Mouse (Mus musculus) stomach, embryonic 16.5 days (tissue): ENCODE measurements around the gene Fbxo28. TPM values are rescaled to one million over a fixed set of nuclear protein-coding genes. Genes with fewer than 3 reads are reported as not detected.
"Not testable (repeated sequence)": the region's sequence is repeated elsewhere in the genome, so short reads cannot be mapped to it uniquely, and the experiment has no call there.

Experiments
- ATAC-seq: fragments of 200-750 bp; cut with Nextera tagmentation; 2 replicates; pipeline ENCODE4 v1.8.0; 2017; ENCODE audit warnings: moderate number of reproducible peaks, moderate TSS enrichment; ENCODE audit not compliant: insufficient read depth, low FRiP score
- H3K27ac ChIP-seq: fragments of 300-500 bp; sonication (generic); 2 replicates; pipeline ENCODE4 v1.5.1; 2014; ENCODE audit warnings: low read length
- H3K27me3 ChIP-seq: fragments of 300-500 bp; sonication (generic); 2 replicates; pipeline ENCODE4 v1.6.1; 2014; ENCODE audit warnings: low read length, control low read depth, mixed read lengths; ENCODE audit not compliant: control insufficient read depth, insufficient read depth
- H3K36me3 ChIP-seq: fragments of 300-500 bp; sonication (generic); 2 replicates; pipeline ENCODE4 v1.6.1; 2014; ENCODE audit warnings: low read length; ENCODE audit not compliant: control insufficient read depth, insufficient read depth
- H3K4me1 ChIP-seq: fragments of 300-500 bp; sonication (generic); 2 replicates; pipeline ENCODE4 v1.6.1; 2014; ENCODE audit warnings: low read length, control low read depth, mixed read lengths; ENCODE audit not compliant: control insufficient read depth, insufficient read depth
- H3K4me2 ChIP-seq: fragments of 300-500 bp; sonication (generic); 2 replicates; pipeline ENCODE4 v1.6.1; 2014; ENCODE audit warnings: low read depth, low read length, mixed read lengths
- H3K4me3 ChIP-seq: fragments of 300-500 bp; sonication (generic); replicated peaks from 2 replicates; pipeline ENCODE4 v1.5.1; 2014; ENCODE audit warnings: mild to moderate bottlenecking, low read length
- H3K9ac ChIP-seq: fragments of 300-500 bp; sonication (generic); 2 replicates; pipeline ENCODE4 v1.6.1; 2014; ENCODE audit warnings: low read length
- H3K9me3 ChIP-seq: fragments of 300-500 bp; sonication (generic); replicated peaks from 2 replicates; pipeline ENCODE4 v1.6.1; 2016; ENCODE audit warnings: low read length, control low read depth; ENCODE audit not compliant: control insufficient read depth
- WGBS: fragments of 180-500 bp; shearing (Covaris S2); extraction: QIAGEN DNeasy Blood & Tissue Kit; methylation state at CpG from one replicate; pipeline ENCODE4 v1.1.7; 2014; 5-methylcytosine and 5-hydroxymethylcytosine counted together
- polyA plus RNA-seq: library from polyadenylated mRNA; unstranded; fragments of >200 nt; fragmentation: Nextera tagmentation; extraction: Ambion mirVana; gene quantifications from 2 replicates; pipeline ENCODE4 v1.2.1, GENCODE M21; 2015

Fbxo28 gene
- polyA plus RNA-seq, 1 experiment from 2014 or later, result 13.4 TPM

DNA sequence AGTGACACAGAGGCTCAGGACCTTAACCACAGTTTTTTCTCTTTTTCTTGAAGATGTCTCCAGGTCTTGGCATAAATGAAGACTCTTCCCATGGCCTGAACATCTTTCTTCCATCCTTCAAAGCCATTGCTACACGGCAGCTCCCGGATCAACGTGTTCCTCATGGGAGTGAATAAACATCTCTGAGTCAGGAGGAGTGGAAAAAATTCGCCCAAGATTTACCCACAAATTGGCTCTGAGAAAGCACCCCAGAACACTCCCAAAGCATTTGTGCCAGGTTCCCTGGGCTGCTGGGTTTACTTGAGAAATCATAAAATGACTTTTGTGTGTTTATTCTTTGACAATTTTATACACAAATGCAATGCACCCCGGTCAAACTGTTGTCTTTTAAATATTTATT is 38.5 kb downstream of the Fbxo28 start:
- Histone ChIP-seq H3K9me3 (no peaks in the 10 kb centered on the region), H3K27ac (peak overlapping the region; percentile 37; the same call in 1 of the 2 replicates), H3K4me3 (no peak overlapping the region), H3K9ac (no peak overlapping the region), H3K27me3 (no peaks in the 10 kb centered on the region), H3K36me3 (no peaks in the 10 kb centered on the region), H3K4me2 (no peak overlapping the region), H3K4me1 (no peaks in the 10 kb centered on the region)
- ATAC-seq, result no peak
- 77% methylated on average over 5 of the region's 5 CpGs for WGBS

DNA sequence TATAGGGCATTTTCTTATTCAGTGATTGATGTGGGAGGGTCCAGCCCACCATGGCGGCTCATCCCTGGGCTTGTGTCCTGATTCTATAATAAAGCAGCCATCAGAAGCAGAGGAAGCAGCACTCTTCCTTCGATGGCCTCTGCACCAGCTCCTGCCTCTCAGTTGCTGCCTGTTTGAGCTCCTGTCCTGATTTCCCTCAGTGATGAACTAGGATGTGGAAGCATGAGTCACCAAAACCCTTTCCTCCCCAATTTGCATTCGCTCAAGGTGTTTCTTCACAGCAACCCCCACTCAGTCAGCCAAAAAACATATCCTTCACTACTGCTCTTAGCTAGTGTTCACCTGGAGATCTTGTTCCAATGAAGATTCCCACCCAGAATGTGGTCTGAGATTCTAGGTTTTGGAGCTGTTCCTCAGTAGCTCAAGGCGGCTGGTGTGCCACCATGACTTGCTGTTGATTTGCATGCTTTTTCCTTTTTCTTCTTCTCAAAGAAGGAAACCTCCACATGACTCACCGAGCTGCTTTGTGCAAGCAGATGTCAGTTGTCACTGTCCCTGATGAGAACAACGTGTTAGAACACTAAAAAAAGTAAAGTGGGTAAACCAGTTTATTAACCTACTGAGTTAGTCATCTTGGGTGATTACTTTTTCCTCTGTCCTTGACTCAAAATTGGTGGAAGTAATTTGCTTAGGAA is 39.1 kb downstream of the Fbxo28 start:
- H3K4me1 ChIP-seq, result no peaks in the 10 kb centered on the region
- no peak overlapping the region for H3K4me2 ChIP-seq
- H3K27me3 ChIP-seq, result no peaks in the 10 kb centered on the region
- H3K36me3 ChIP-seq, result no peaks in the 10 kb centered on the region
- H3K4me3 ChIP-seq, result no peak overlapping the region
- no peak for ATAC-seq
- no peak overlapping the region for H3K9ac ChIP-seq
- peak overlapping the region; percentile 56; the same call in 1 of the 2 replicates for H3K27ac ChIP-seq
- no peaks in the 10 kb centered on the region for H3K9me3 ChIP-seq
- WGBS, result 69% methylated on average over 6 of the region's 6 CpGs

DNA sequence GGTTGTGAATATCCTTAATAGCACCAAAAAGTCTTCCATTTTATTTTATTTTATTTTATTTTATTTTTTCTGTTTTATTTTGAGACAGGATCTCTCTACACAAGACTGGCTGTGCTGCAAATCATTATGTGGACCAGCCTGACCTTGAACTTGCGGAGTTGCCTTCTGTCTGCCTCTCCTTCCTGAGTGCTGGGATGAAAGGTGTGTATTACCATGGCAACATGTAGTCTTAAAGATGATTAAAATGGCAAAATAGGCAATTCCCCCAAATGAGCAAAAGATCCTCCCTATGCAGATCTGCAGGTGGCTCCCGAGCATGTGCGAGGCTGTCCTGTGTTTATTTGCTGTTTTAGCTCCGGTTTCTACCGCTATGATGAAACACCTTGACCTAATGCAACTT is 43.6 kb downstream of the Fbxo28 start:
- Histone ChIP-seq H3K4me2 (no peak overlapping the region), H3K4me1 (no peaks in the 10 kb centered on the region), H3K36me3 (no peaks in the 10 kb centered on the region), H3K27me3 (no peaks in the 10 kb centered on the region), H3K4me3 (no peak overlapping the region), H3K9me3 (no peaks in the 10 kb centered on the region), H3K27ac (no peak overlapping the region), H3K9ac (no peak overlapping the region)
- 89% methylated on average over 5 of the region's 5 CpGs for WGBS
- ATAC-seq, result no peak

DNA sequence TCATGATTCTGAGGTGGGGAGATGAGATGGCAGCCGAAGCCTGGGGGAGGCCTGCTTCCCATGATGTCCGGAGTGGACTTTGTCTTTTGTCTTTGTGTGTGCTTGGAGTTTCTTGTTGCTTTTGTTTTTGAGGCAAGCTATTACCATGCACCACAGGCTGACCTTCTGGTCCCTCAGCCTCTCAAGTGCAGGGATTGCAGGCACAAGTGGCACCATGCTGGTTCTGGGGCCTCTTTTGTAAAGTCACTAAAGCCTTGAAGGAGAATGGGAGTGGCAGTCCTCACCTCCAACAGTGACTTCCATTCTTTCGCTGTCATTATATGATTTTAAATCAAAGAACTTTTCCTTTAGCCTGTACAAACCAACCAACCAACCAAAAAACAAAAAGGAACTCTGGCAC is 44.2 kb downstream of the Fbxo28 start:
- WGBS, result 75% methylated on average over 3 of the region's 3 CpGs
- Histone ChIP-seq H3K27ac (no peak overlapping the region), H3K9me3 (no peaks in the 10 kb centered on the region), H3K4me1 (no peaks in the 10 kb centered on the region), H3K4me2 (no peak overlapping the region), H3K9ac (no peak overlapping the region), H3K36me3 (no peaks in the 10 kb centered on the region), H3K27me3 (no peaks in the 10 kb centered on the region), H3K4me3 (no peak overlapping the region)
- ATAC-seq, result no peak

DNA sequence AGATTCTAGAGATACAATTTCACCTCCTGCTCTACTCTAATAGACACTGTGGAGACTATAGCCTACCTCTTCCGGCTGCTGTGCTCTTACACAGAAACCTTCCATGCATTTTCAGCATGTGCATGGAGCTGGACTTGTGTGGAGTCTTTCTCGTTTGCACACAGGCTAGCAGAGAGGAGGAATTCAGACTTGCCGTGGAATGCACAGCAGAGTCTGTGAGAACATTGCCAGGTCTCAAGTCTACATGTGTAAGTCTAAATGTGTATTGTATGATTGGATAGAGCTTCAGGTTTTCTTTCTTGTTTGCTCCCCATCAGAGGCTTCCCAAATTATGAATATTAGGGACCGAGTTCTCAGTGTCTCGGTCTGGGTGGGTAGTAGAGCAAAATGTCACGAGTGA is 44.6 kb downstream of the Fbxo28 start:
- Histone ChIP-seq H3K27me3 (no peaks in the 10 kb centered on the region), H3K9me3 (no peaks in the 10 kb centered on the region), H3K4me1 (no peaks in the 10 kb centered on the region), H3K36me3 (no peaks in the 10 kb centered on the region), H3K9ac (no peak overlapping the region), H3K4me3 (no peak overlapping the region), H3K27ac (no peak overlapping the region), H3K4me2 (no peak overlapping the region)
- 84% methylated on average over 6 of the region's 6 CpGs for WGBS
- no peak for ATAC-seq

DNA sequence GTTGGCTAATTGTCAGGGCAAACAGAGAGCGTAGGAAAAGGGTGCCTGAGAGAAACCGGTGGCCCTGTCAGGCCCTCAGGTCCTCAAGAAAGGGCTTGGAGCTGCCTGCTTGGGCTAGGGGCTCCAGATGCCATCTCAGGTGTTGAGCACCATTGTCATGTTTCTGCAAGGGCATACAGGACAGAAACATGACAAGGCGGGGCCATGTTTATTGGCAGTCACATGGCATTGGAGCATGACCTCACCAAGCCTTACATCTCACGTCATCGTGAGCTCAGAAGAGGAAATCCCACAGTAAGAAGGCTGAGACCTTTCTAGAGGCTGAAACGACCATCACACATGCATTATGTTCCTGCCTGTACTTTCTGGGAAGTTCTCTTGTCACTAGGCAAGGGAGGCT is 45.3 kb downstream of the Fbxo28 start:
- ATAC-seq, result no peak
- Histone ChIP-seq H3K9ac (no peak overlapping the region), H3K36me3 (no peaks in the 10 kb centered on the region), H3K4me3 (no peak overlapping the region), H3K4me2 (no peak overlapping the region), H3K4me1 (no peaks in the 10 kb centered on the region), H3K9me3 (no peaks in the 10 kb centered on the region), H3K27ac (no peak overlapping the region), H3K27me3 (no peaks in the 10 kb centered on the region)
- WGBS, result 82% methylated on average over 6 of the region's 6 CpGs

DNA sequence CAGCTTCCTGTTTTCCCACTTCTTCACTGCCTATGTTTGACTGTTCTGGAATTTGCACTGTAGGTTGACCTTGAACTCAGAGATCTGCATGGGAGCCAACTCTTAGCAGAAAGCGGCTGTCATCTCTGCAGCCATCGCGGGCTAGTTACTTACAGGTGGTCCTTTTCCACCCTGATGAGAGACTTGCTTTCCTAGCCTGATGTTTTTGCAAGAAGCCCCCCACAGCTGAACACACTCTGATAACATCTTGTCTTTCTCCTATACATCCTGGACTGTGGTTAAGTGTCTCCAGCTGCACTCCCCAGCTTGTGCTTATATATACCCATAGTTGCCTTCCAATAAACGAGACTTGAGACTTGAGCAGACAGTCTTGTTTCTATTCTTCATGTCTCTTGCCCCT is 49.1 kb downstream of the Fbxo28 start:
- Histone ChIP-seq H3K9ac (no peak overlapping the region), H3K4me1 (no peaks in the 10 kb centered on the region), H3K27me3 (no peaks in the 10 kb centered on the region), H3K9me3 (no peaks in the 10 kb centered on the region), H3K4me3 (no peak overlapping the region), H3K4me2 (no peak overlapping the region), H3K27ac (no peak overlapping the region), H3K36me3 (no peaks in the 10 kb centered on the region)
- no peak for ATAC-seq
- 50% methylated on average over 4 of the region's 4 CpGs for whole genome bisulfite sequencing

DNA sequence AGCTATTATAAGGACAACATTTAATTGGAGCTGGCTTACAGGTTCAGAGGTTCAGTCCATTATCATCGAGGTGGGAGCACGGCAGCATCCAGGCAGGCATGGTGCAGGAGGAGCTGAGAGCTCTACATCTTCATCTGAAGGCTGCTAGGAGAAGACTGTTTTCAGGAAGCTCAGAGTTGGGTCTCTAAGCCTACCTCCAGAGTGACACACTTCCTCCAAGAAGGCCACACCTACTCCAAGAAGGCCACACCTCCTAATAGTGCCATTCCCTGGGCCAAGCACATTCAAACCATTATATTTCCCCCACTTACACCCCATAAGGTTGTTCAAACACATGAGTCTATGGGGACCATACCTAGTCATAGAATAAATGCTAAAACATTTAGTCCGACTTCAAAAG is 50.7 kb downstream of the Fbxo28 start:
- not testable (repeated sequence) for H3K4me3 ChIP-seq, H3K27ac ChIP-seq, H3K4me2 ChIP-seq, H3K9ac ChIP-seq, H3K27me3 ChIP-seq, H3K36me3 ChIP-seq, H3K4me1 ChIP-seq, ATAC-seq, H3K9me3 ChIP-seq
- WGBS, result 88% methylated on average over 3 of the region's 3 CpGs

DNA sequence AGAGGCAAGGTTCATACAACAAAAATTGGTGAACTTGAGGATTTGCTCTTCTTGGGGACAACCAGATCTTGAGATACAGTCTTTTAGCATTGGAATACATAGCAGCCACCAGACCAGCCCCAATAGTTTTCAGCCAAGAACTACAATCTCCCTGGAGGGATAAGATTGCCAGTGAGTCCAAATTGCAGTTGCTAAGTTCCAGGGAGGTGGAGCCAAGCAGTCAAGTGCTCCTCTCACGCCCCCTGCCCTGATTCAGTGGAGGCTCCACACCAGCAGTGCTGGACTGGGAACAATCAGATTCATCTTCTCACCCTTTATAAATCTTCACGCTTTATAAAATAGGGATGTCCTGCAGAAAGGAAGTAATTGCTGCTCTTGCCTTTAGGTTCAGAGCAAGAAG is 51.6 kb downstream of the Fbxo28 start:
- WGBS, result 61% methylated on average over 2 of the region's 2 CpGs
- Histone ChIP-seq H3K9ac (no peak overlapping the region), H3K4me2 (no peak overlapping the region), H3K36me3 (no peaks in the 10 kb centered on the region), H3K4me3 (no peak overlapping the region), H3K27ac (no peak overlapping the region), H3K27me3 (no peaks in the 10 kb centered on the region), H3K4me1 (no peaks in the 10 kb centered on the region), H3K9me3 (no peaks in the 10 kb centered on the region)
- ATAC-seq, result no peak
